Mouse (Mus musculus) Muller cell, postnatal 12 days (primary cell): ENCODE data around the gene Vps8.

Experiments used
- DNase-seq: peaks from one replicate; pipeline ENCODE4 v3.0.0-alpha.2; 2015; ENCODE audit errors: inconsistent ontology term

The Vps8 gene

GRCm38 (mm10) chr16:21404631-21405030, 18.3 kb upstream of the Vps8 start:
- no peak for DNase-seq

GRCm38 (mm10) chr16:21405224-21405969, 17.5 kb upstream of the Vps8 start:
- DNase-seq = no peak

- DNase-seq = no peak
Observed at GRCm38 (mm10) chr16:21406136-21406535, 16.8 kb upstream of the Vps8 start.

- DNase-seq = no peak
Observed at GRCm38 (mm10) chr16:21411779-21412178, 11.1 kb upstream of the Vps8 start.

- DNase-seq = peak; percentile 74
Observed at GRCm38 (mm10) chr16:21412593-21413047, 10.3 kb upstream of the Vps8 start.

GRCm38 (mm10) chr16:21413819-21414218, 9.1 kb upstream of the Vps8 start:
- no peak for DNase-seq

- no peak for DNase-seq
Observed at GRCm38 (mm10) chr16:21415128-21415527, 7.8 kb upstream of the Vps8 start.

- DNase-seq = peak; percentile 20
Observed at GRCm38 (mm10) chr16:21418012-21418411, 4.9 kb upstream of the Vps8 start.

GRCm38 (mm10) chr16:21423546-21423910, 610 bp downstream of the Vps8 start:
- DNase-seq = peak; percentile 68

- no peak for DNase-seq
Observed at GRCm38 (mm10) chr16:21428131-21428530, 5.2 kb downstream of the Vps8 start.

- DNase-seq = no peak
Observed at GRCm38 (mm10) chr16:21430377-21431060, 7.6 kb downstream of the Vps8 start.

GRCm38 (mm10) chr16:21431614-21432013, 8.7 kb downstream of the Vps8 start:
- no peak for DNase-seq

- no peak for DNase-seq
Observed at GRCm38 (mm10) chr16:21433543-21433942, 10.6 kb downstream of the Vps8 start.

GRCm38 (mm10) chr16:21441012-21441411, 18.1 kb downstream of the Vps8 start:
- DNase-seq = no peak

- no peak for DNase-seq
Observed at GRCm38 (mm10) chr16:21445026-21445625, 22.2 kb downstream of the Vps8 start.

GRCm38 (mm10) chr16:21447447-21447846, 24.5 kb downstream of the Vps8 start:
- no peak for DNase-seq

GRCm38 (mm10) chr16:21448464-21448863, 25.5 kb downstream of the Vps8 start:
- no peak for DNase-seq

- no peak for DNase-seq
Observed at GRCm38 (mm10) chr16:21449890-21450289, 27.0 kb downstream of the Vps8 start.

GRCm38 (mm10) chr16:21452569-21452968, 29.7 kb downstream of the Vps8 start:
- no peak for DNase-seq

GRCm38 (mm10) chr16:21457639-21458369, 34.9 kb downstream of the Vps8 start:
- DNase-seq = peak; percentile 10

- DNase-seq = no peak
Observed at GRCm38 (mm10) chr16:21465868-21466267, 43.0 kb downstream of the Vps8 start.

GRCm38 (mm10) chr16:21470416-21470815, 47.5 kb downstream of the Vps8 start:
- DNase-seq = no peak
